Mouse (Mus musculus) stomach, postnatal 0 days (tissue): ENCODE measurements around the gene Rsc1a1.

Experiments used
- CTCF ChIP-seq: IDR thresholded peaks from 2 replicates; pipeline ENCODE4 v1.5.1; 2016; ENCODE audit warnings: antibody characterized with exemption, low read depth, mild to moderate bottlenecking, moderate library complexity
- EP300 ChIP-seq: optimal IDR thresholded peaks from 2 replicates; pipeline ENCODE3; 2016; ENCODE audit warnings: antibody characterized with exemption

- TF ChIP-seq CTCF = no peak
- TF ChIP-seq EP300 = no peak
Measured at GRCm38 (mm10) chr4:141725277-141725676, 39.9 kb upstream of the Rsc1a1 start.
